Mouse (Mus musculus) layer of hippocampus, adult 11-12 months (tissue): ENCODE measurements around the gene Hopx.

Source experiments
- DNase-seq: peaks from one replicate; pipeline ENCODE4 v3.0.0; 2022; ENCODE audit warnings: low spot score

Gene Hopx

GRCm38 (mm10) chr5:77132457-77133135, 17.7 kb upstream of the Hopx start:
- DNase-seq, result no peak

- DNase-seq, result no peak
Observed at GRCm38 (mm10) chr5:77131879-77132278, 17.0 kb upstream of the Hopx start.

- DNase-seq, result no peak
Observed at GRCm38 (mm10) chr5:77130310-77131020, 15.5 kb upstream of the Hopx start.

GRCm38 (mm10) chr5:77129907-77130306, 15.0 kb upstream of the Hopx start:
- DNase-seq, result no peak

- DNase-seq, result no peak
Observed at GRCm38 (mm10) chr5:77128854-77129253, 13.9 kb upstream of the Hopx start.

- DNase-seq, result no peak
Observed at GRCm38 (mm10) chr5:77126415-77126968, 11.6 kb upstream of the Hopx start.

- peak; percentile 36 for DNase-seq
Observed at GRCm38 (mm10) chr5:77124817-77125283, 9.9 kb upstream of the Hopx start.

GRCm38 (mm10) chr5:77124165-77124564, 9.2 kb upstream of the Hopx start:
- no peak for DNase-seq

- DNase-seq, result no peak
Observed at GRCm38 (mm10) chr5:77123597-77123996, 8.7 kb upstream of the Hopx start.

GRCm38 (mm10) chr5:77122254-77123192, 7.6 kb upstream of the Hopx start:
- peak; percentile 50 for DNase-seq

- no peak for DNase-seq
Observed at GRCm38 (mm10) chr5:77120701-77121100, 5.8 kb upstream of the Hopx start.

- DNase-seq, result no peak
Observed at GRCm38 (mm10) chr5:77119475-77120422, 4.8 kb upstream of the Hopx start.

- DNase-seq, result no peak
Observed at GRCm38 (mm10) chr5:77115732-77116131, 811 bp upstream of the Hopx start.

GRCm38 (mm10) chr5:77113773-77114172, 1.1 kb downstream of the Hopx start:
- no peak for DNase-seq

- no peak for DNase-seq
Observed at GRCm38 (mm10) chr5:77112066-77112465, 2.9 kb downstream of the Hopx start.

GRCm38 (mm10) chr5:77109814-77110213, 5.1 kb downstream of the Hopx start:
- no peak for DNase-seq

- no peak for DNase-seq
Observed at GRCm38 (mm10) chr5:77108806-77109205, 6.1 kb downstream of the Hopx start.

- DNase-seq, result no peak
Observed at GRCm38 (mm10) chr5:77107146-77107822, 7.6 kb downstream of the Hopx start.

- no peak for DNase-seq
Observed at GRCm38 (mm10) chr5:77102522-77103365, 12.2 kb downstream of the Hopx start.
